Mouse (Mus musculus): ENCODE measurements around the gene Sec31a.
A peak's percentile ranks its signal among the peaks of the same experiment; 100 is the strongest.

Sec31a gene

GRCm38 (mm10) chr5:100408485-100408884, 7.5 kb downstream of the Sec31a start:
- DNase-seq (ENCODE audit: low read depth), result no peak

GRCm38 (mm10) chr5:100396753-100397152, 19.3 kb downstream of the Sec31a start:
- no peak for DNase-seq (ENCODE audit: low read depth)

- DNase-seq (ENCODE audit: low read depth), result peak; percentile 68
These were observed 22.4 kb downstream of the Sec31a start for GRCm38 (mm10) chr5:100393681-100394080.

GRCm38 (mm10) chr5:100392436-100392955, 23.5 kb downstream of the Sec31a start:
- no peak for DNase-seq (ENCODE audit: low read depth)

GRCm38 (mm10) chr5:100383782-100384510, 32.1 kb downstream of the Sec31a start:
- no peak for DNase-seq (ENCODE audit: low read depth)

- no peak for DNase-seq (ENCODE audit: low read depth)
These were observed 34.9 kb downstream of the Sec31a start for GRCm38 (mm10) chr5:100381094-100381493.

GRCm38 (mm10) chr5:100380277-100380676, 35.8 kb downstream of the Sec31a start:
- no peak for DNase-seq (ENCODE audit: low read depth)

GRCm38 (mm10) chr5:100378981-100379380, 37.1 kb downstream of the Sec31a start:
- DNase-seq (ENCODE audit: low read depth), result no peak

GRCm38 (mm10) chr5:100378211-100378610, 37.8 kb downstream of the Sec31a start:
- no peak for DNase-seq (ENCODE audit: low read depth)

GRCm38 (mm10) chr5:100377376-100377775, 38.7 kb downstream of the Sec31a start:
- no peak for DNase-seq (ENCODE audit: low read depth)

GRCm38 (mm10) chr5:100374703-100375102, 41.3 kb downstream of the Sec31a start:
- no peak for DNase-seq (ENCODE audit: low read depth)

GRCm38 (mm10) chr5:100373952-100374351, 42.1 kb downstream of the Sec31a start:
- DNase-seq (ENCODE audit: low read depth), result peak; percentile 77

- DNase-seq (ENCODE audit: low read depth), result peak; percentile 30
These were observed 45.1 kb downstream of the Sec31a start for GRCm38 (mm10) chr5:100370919-100371318.

GRCm38 (mm10) chr5:100369825-100370459, 46.1 kb downstream of the Sec31a start:
- no peak for DNase-seq (ENCODE audit: low read depth)

GRCm38 (mm10) chr5:100369093-100369492, 46.9 kb downstream of the Sec31a start:
- peak; percentile 61 for DNase-seq (ENCODE audit: low read depth)

GRCm38 (mm10) chr5:100368527-100368926, 47.5 kb downstream of the Sec31a start:
- no peak for DNase-seq (ENCODE audit: low read depth)

- no peak for DNase-seq (ENCODE audit: low read depth)
These were observed 49.0 kb downstream of the Sec31a start for GRCm38 (mm10) chr5:100367051-100367450.

- no peak for DNase-seq (ENCODE audit: low read depth)
These were observed 55.7 kb downstream of the Sec31a start for GRCm38 (mm10) chr5:100360296-100360695.

GRCm38 (mm10) chr5:100358334-100358733, 57.7 kb downstream of the Sec31a start:
- DNase-seq (ENCODE audit: low read depth), result no peak

GRCm38 (mm10) chr5:100354644-100355043, 61.4 kb downstream of the Sec31a start:
- no peak for DNase-seq (ENCODE audit: low read depth)

- peak; percentile 58 for DNase-seq (ENCODE audit: low read depth)
These were observed 62.8 kb downstream of the Sec31a start for GRCm38 (mm10) chr5:100352986-100353848.

- no peak for DNase-seq (ENCODE audit: low read depth)
These were observed 65.1 kb downstream of the Sec31a start for GRCm38 (mm10) chr5:100350907-100351456.
